Mouse (Mus musculus) kidney, adult 18-20 months (tissue): ENCODE data around the gene Btbd35f22.
"Not testable (repeated sequence)": the region's sequence is repeated elsewhere in the genome, so short reads cannot be mapped to it uniquely, and the experiment has no call there.

Experiments used
- DNase-seq: peaks from one replicate; pipeline ENCODE4 v3.0.0; 2021

The Btbd35f22 gene

GRCm38 (mm10) chrX:32047529-32047928, at the start of gene Btbd35f22:
TSS of gene Btbd35f22 (plus strand) at chrX:32047829.
- DNase-seq, result not testable (repeated sequence)
